Mouse (Mus musculus) embryonic facial prominence, embryonic 14.5 days (tissue): ENCODE data around the gene Zfp799. TPM values are rescaled to one million over a fixed set of nuclear protein-coding genes. Genes with fewer than 3 reads are reported as not detected.

ENCODE experiments used
- ATAC-seq: fragments of 200-750 bp; cut with Nextera tagmentation; 2 replicates; pipeline ENCODE4 v1.8.0; 2017; ENCODE audit warnings: low read depth, moderate number of reproducible peaks, moderate TSS enrichment
- DNase-seq: peaks from one replicate; pipeline ENCODE4 v3.0.0-alpha.2; 2015; ENCODE audit warnings: low spot score
- H3K27ac ChIP-seq: fragments of 300-500 bp; sonication (generic); replicated peaks from 2 replicates; pipeline ENCODE4 v1.5.1; 2014; ENCODE audit warnings: low read depth, mild to moderate bottlenecking, low read length, moderate library complexity
- H3K27me3 ChIP-seq: fragments of 300-500 bp; sonication (generic); replicated peaks from 2 replicates; pipeline ENCODE4 v1.6.1; 2014; ENCODE audit warnings: low read length; ENCODE audit not compliant: control insufficient read depth, insufficient read depth
- H3K36me3 ChIP-seq: fragments of 300-500 bp; sonication (generic); 2 replicates; pipeline ENCODE4 v1.6.1; 2014; ENCODE audit warnings: low read length, mixed read lengths; ENCODE audit not compliant: control insufficient read depth, insufficient read depth
- H3K4me1 ChIP-seq: fragments of 300-500 bp; sonication (generic); 2 replicates; pipeline ENCODE4 v1.6.1; 2014; ENCODE audit warnings: antibody characterized with exemption, low read length; ENCODE audit not compliant: control insufficient read depth, insufficient read depth
- H3K4me2 ChIP-seq: fragments of 300-500 bp; sonication (generic); 2 replicates; pipeline ENCODE4 v1.6.1; 2014; ENCODE audit warnings: low read depth, mild to moderate bottlenecking, low read length, moderate library complexity, mixed read lengths
- H3K4me3 ChIP-seq: fragments of 300-500 bp; sonication (generic); 2 replicates; pipeline ENCODE4 v1.5.1; 2014; ENCODE audit warnings: low read depth, mild to moderate bottlenecking, low read length
- H3K9ac ChIP-seq: fragments of 300-500 bp; sonication (generic); 2 replicates; pipeline ENCODE4 v1.6.1; 2014; ENCODE audit warnings: low read depth, mild to moderate bottlenecking, low read length, moderate library complexity, mixed read lengths
- H3K9me3 ChIP-seq: fragments of 300-500 bp; sonication (generic); 2 replicates; pipeline ENCODE4 v1.6.1; 2016; ENCODE audit warnings: low read length; ENCODE audit not compliant: control insufficient read depth
- WGBS: fragments of 180-500 bp; shearing (Covaris S2); extraction: QIAGEN DNeasy Blood & Tissue Kit; methylation state at CpG from one replicate; pipeline ENCODE4 v1.1.7; 2014; 5-methylcytosine and 5-hydroxymethylcytosine counted together
- polyA plus RNA-seq: library from polyadenylated mRNA; unstranded; fragments of >200 nt; fragmentation: Nextera tagmentation; extraction: Ambion mirVana; gene quantifications from 2 replicates; pipeline ENCODE4 v1.2.1, GENCODE M21; 2014

Zfp799 gene
- polyA plus RNA-seq, 1 experiment from 2014 or later = 14.5 TPM

DNA sequence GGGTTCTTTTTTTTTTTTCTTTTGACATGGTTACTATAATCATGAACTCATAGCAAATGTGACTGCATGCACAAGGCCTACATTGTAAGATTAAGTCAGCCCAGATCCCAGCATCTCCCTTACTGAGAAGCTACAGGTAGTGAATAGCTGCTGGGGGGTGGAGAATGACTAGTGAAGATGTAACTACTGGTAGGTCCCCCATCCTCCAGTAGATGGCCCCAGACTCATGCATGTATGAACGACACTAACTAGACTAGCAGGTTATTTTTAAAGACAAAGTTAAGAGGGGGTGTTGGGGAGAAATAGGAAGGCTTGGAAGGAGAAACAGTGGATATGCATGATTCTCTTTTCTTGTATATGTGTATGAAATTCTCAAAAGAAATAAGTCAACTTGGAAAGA, 58.8 kb downstream of the Zfp799 start:
- 76% methylated on average over 1 of the region's 1 CpGs for WGBS
- H3K9me3 ChIP-seq = peaks cover 9% of the 10 kb centered on the region
- no peak for ATAC-seq

DNA sequence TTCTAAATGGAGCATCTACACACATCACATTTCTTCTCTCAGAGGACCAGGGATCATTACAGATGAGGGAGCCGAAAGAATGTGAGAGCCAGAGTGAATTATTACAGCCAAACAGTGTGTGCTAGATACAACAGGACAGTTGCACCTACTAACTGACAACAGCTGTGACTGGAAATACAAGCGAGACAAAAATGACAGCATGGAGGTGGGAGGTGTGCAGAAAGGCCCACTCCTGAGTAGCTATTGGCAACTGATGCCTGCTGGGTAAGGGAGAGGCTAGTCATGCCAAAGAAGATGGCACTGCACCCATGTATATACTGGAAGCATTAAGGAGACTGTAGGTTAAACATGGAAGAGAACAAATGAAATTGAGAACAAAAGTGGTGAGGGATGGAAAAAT, 63.6 kb downstream of the Zfp799 start:
- no peaks in the 10 kb centered on the region for H3K27me3 ChIP-seq
- ATAC-seq = no peak
- H3K4me1 ChIP-seq = no peaks in the 10 kb centered on the region
- no peak overlapping the region for H3K4me3 ChIP-seq
- no peak overlapping the region for H3K9ac ChIP-seq
- 95% methylated on average over 2 of the region's 2 CpGs for WGBS
- H3K4me2 ChIP-seq = no peak overlapping the region
- H3K36me3 ChIP-seq = peaks cover 70% of the 10 kb centered on the region
- DNase-seq = no peak
- no peak overlapping the region for H3K27ac ChIP-seq
- peaks cover 21% of the 10 kb centered on the region for H3K9me3 ChIP-seq

More for the DNA sequence above, 58.8 kb downstream of the Zfp799 start:
- Histone ChIP-seq H3K4me3 (no peak overlapping the region), H3K4me1 (no peaks in the 10 kb centered on the region), H3K27me3 (no peaks in the 10 kb centered on the region), H3K4me2 (no peak overlapping the region), H3K9ac (no peak overlapping the region), H3K36me3 (peaks cover 95% of the 10 kb centered on the region), H3K27ac (no peak overlapping the region)
- DNase-seq = no peak

Other genes with a start within 250 kb of the Zfp799 start
- gene Cyp4f37, start 209.0 kb downstream of the Zfp799 start, polyA plus RNA-seq = not detected in 2 replicates
- not detected in 2 replicates for gene Cyp4f40, start 171.4 kb downstream of the Zfp799 start, polyA plus RNA-seq
- gene Cyp4f15, start 144.6 kb downstream of the Zfp799 start, polyA plus RNA-seq = 0.71 and 0.75 TPM in 2 replicates
- gene Zfp871, start 42.0 kb downstream of the Zfp799 start, polyA plus RNA-seq = 39.8 and 53.0 TPM in 2 replicates
- 2.8 and 3.5 TPM in 2 replicates for gene Zfp811, start 20.3 kb downstream of the Zfp799 start, polyA plus RNA-seq
- 8.7 and 8.9 TPM in 2 replicates for gene Zfp870, start 61.4 kb upstream of the Zfp799 start, polyA plus RNA-seq
- not detected in 2 replicates for gene Cyp4f14, start 87.1 kb upstream of the Zfp799 start, polyA plus RNA-seq
- 11.6 and 12.8 TPM in 2 replicates for gene Cyp4f13, start 117.1 kb upstream of the Zfp799 start, polyA plus RNA-seq
- gene Zfp472, start 135.6 kb upstream of the Zfp799 start, polyA plus RNA-seq = 9.0 and 11.3 TPM in 2 replicates
- 9.4 and 10.7 TPM in 2 replicates for gene Zfp952, start 162.9 kb upstream of the Zfp799 start, polyA plus RNA-seq
- 8.6 and 12.8 TPM in 2 replicates for gene Zfp763, start 203.1 kb upstream of the Zfp799 start, polyA plus RNA-seq
- not detected in 2 replicates for gene 4921501E09Rik, start 237.8 kb upstream of the Zfp799 start, polyA plus RNA-seq